Mouse (Mus musculus): ENCODE data around the gene Fbxo41.

The Fbxo41 gene

GRCm38 (mm10) chr6:85475581-85475980 is 27.2 kb downstream of the Fbxo41 start:
- CTCF ChIA-PET, result interaction anchor here (0.7 to 4.2 kb wide), 10 partner anchors 8 to 38 kb away, joined by 3 to 46 read pairs (median 3); partner anchors contain the start of genes Pradc1 (in 2 of the 4), Cct7 (in 1 of the 4) and Egr4 (in 1 of the 4)
- POLR2A ChIA-PET, result interaction anchor here (0.5 to 12.5 kb wide), 21 partner anchors 7 to 997 kb away, joined by 3 to 369 read pairs (median 6); partner anchors contain the start of genes Cct7 (in 4 of the 4), Pradc1 (in 4 of the 4) and Rab11fip5 (in 2 of the 4)

DNA sequence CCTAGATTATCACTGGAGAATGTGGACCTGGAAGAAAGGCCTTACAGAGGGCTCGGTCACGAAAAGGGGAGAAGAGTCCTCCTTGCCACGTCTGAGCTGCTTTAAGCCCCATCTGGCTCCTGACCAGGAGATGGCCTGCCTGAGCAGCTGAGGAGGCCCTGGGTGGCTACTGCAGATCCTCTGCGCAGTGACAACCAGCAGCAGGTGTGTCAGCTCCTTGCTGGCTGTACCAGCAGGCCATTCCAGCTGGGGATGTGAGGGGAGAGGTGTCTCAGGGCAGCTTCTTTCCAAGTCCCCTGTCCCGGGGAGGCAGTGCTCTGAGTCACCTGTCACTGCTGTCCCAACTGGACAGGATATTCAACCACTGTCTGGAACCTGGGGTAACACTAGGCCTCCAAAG is 30.3 kb downstream of the Fbxo41 start:
- CTCF ChIA-PET, result interaction anchor here (0.6 to 1.5 kb wide), 5 partner anchors 8 to 38 kb away, joined by 3 to 6 read pairs (median 3); no protein-coding TSS in a partner anchor
- POLR2A ChIA-PET, result interaction anchor here in 3 of 4 experiments (1.1 to 12.5 kb wide), 13 partner anchors 11 to 209 kb away, joined by 3 to 369 read pairs (median 4); partner anchors contain the start of genes Cct7 (in 3 of the 3), Pradc1 (in 3 of the 3), Egr4 (in 1 of the 3) and Rab11fip5 (in 1 of the 3)

- ChIA-PET POLR2A (interaction anchor here (0.6 to 12.5 kb wide), 15 partner anchors 10 to 1050 kb away, joined by 3 to 369 read pairs (median 4); partner anchors contain the start of genes Pradc1 (in 4 of the 4), Cct7 (in 3 of the 4), Egr4 (in 1 of the 4) and Rab11fip5 (in 1 of the 4)), CTCF (interaction anchor here in 3 of 4 experiments (0.6 to 1.2 kb wide), 4 partner anchors 9 to 289 kb away, joined by 3 read pairs; no protein-coding TSS in a partner anchor)
Measured at GRCm38 (mm10) chr6:85471962-85472361, 30.8 kb downstream of the Fbxo41 start.

DNA sequence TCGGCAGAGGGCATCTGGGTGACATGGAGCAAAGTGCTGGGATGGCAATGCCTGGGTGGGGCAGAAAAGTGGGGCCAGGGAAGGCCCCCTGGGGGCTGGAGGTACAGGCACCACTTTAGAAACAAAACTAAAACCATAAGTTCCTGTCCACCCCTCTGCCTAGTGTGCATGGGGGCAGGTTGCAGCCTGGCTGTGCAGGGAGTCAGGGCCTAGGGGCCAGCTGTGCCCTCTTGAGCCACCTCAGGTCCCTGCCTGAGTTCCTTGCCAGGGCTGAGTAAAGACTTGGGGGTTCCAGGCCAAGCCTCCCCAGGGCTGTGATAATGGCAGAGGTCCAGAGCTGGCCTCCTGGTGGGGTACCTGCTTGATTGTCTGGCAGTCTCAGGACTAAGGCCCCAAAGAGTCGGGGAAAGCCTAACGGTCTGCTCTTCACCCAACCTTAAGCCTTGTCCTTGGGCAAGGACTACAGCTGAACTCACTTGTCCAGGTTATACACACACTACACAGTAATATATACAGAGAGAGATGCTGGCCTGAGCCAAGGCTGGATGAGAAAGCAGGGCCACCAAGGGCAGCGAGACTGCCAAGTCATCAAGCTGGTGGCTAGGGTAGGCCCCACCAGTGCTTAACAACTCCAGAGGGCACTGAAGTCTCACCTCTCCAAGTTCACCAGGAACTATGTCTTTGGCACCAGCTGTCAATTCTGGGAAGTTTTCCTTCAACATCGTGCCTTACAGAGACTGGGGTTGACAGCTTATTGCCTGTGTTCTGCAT is 32.9 kb downstream of the Fbxo41 start:
- POLR2A ChIA-PET, result interaction anchor here (0.5 to 12.5 kb wide), 25 partner anchors 7 to 853 kb away, joined by 3 to 369 read pairs (median 5); partner anchors contain the start of genes Pradc1 (in 4 of the 4), Cct7 (in 3 of the 4), Alms1 (in 1 of the 4) and Rab11fip5 (in 1 of the 4)
- CTCF ChIA-PET, result interaction anchor here in 2 of 4 experiments (1.1 to 2.2 kb wide), 3 partner anchors 8 to 41 kb away, joined by 5 to 6 read pairs (median 6); no protein-coding TSS in a partner anchor

GRCm38 (mm10) chr6:85465381-85465780 is 37.4 kb downstream of the Fbxo41 start:
- ChIA-PET CTCF (interaction anchor here (0.6 to 5.5 kb wide), 25 partner anchors 8 to 122 kb away, joined by 3 to 46 read pairs (median 4); partner anchors contain the start of genes Cct7 (in 3 of the 4), Pradc1 (in 3 of the 4), Alms1 (in 1 of the 4) and Noto (in 1 of the 4)), POLR2A (interaction anchor here (0.6 to 7.9 kb wide), 16 partner anchors 9 to 905 kb away, joined by 3 to 219 read pairs (median 4); partner anchors contain the start of genes Pradc1 (in 4 of the 4), Cct7 (in 3 of the 4) and Alms1 (in 1 of the 4))

DNA sequence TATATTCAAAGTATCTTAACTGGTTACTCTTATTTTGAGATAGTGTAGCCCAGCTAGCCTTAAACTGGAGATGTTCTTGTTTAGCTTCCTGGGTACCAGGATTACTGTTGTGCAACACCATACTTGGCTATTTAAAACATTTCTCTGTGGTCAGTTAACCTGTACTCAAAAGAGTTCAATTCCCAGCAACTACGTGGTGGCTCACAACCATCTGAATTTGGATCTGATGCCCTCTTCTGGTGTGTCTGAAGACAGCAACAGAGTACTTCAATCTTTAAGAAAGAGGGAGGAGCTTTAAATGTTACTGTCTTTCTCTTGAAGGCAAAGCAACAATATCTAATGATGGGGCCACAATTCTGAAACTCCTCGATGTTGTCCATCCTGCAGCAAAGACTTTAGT is 43.2 kb downstream of the Fbxo41 start:
- CTCF ChIA-PET, result interaction anchor here (0.5 to 1.5 kb wide), 7 partner anchors 9 to 1075 kb away, joined by 3 to 5 read pairs (median 3); partner anchors contain the start of gene Egr4 (in 1 of the 4)

GRCm38 (mm10) chr6:85452816-85453215 is 50.0 kb downstream of the Fbxo41 start:
- ChIA-PET CTCF (interaction anchor here in 2 of 4 experiments (0.8 to 2.9 kb wide), 8 partner anchors 10 to 463 kb away, joined by 3 to 15 read pairs (median 4); partner anchors contain the start of gene Nat8f1 (in 1 of the 2)), POLR2A (interaction anchor here (0.6 to 13.9 kb wide), 95 partner anchors 9 to 1755 kb away, joined by 3 to 369 read pairs (median 7); partner anchors contain the start of genes Rab11fip5 (in 3 of the 4), Alms1 (in 2 of the 4), Dusp11 (in 2 of the 4) and Egr4 (in 2 of the 4))

More for the DNA sequence above, 43.2 kb downstream of the Fbxo41 start:
- POLR2A ChIA-PET, result interaction anchor here (0.7 to 7.9 kb wide), 19 partner anchors 8 to 355 kb away, joined by 3 to 219 read pairs (median 4); partner anchors contain the start of genes Pradc1 (in 4 of the 4), Cct7 (in 3 of the 4), Egr4 (in 1 of the 4) and Rab11fip5 (in 1 of the 4)

DNA sequence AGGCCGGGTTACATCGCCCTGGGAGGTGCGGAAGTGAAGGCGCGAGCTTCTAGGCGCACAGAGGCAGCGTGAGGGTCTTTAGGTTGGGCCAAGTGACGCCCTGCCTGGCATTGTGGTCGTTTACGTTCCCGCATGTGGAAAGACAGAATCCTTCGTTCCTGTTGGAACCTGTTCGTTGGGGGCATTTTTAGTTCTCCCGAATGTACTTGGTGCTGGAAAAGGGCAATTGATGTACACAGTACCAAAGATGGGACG is 50.5 kb downstream of the Fbxo41 start:
- ChIA-PET CTCF (interaction anchor here in 3 of 4 experiments (0.7 to 2.9 kb wide), 19 partner anchors 8 to 463 kb away, joined by 3 to 15 read pairs (median 4); partner anchors contain the start of genes Egr4 (in 1 of the 3), Nat8f1 (in 1 of the 3) and Spr (in 1 of the 3)), POLR2A (interaction anchor here (0.6 to 13.9 kb wide), 163 partner anchors 8 to 1754 kb away, joined by 3 to 369 read pairs (median 5); partner anchors contain the start of genes Alms1 (in 3 of the 4), Egr4 (in 3 of the 4), Rab11fip5 (in 3 of the 4) and Sfxn5 (in 3 of the 4))

- ChIA-PET CTCF (interaction anchor here (0.5 to 2.9 kb wide), 34 partner anchors 9 to 1448 kb away, joined by 3 to 15 read pairs (median 4); partner anchors contain the start of genes Egr4 (in 1 of the 4), Nat8f1 (in 1 of the 4) and Spr (in 1 of the 4)), POLR2A (interaction anchor here (0.6 to 13.9 kb wide), 206 partner anchors 8 to 1754 kb away, joined by 3 to 369 read pairs (median 5); partner anchors contain the start of genes Rab11fip5 (in 4 of the 4), Alms1 (in 3 of the 4), Egr4 (in 3 of the 4) and Sfxn5 (in 3 of the 4))
Measured at GRCm38 (mm10) chr6:85451664-85452410, 51.0 kb downstream of the Fbxo41 start, which contains the start of gene Pradc1. Gene Pradc1, minus strand, starts transcription at chr6:85451970.

DNA sequence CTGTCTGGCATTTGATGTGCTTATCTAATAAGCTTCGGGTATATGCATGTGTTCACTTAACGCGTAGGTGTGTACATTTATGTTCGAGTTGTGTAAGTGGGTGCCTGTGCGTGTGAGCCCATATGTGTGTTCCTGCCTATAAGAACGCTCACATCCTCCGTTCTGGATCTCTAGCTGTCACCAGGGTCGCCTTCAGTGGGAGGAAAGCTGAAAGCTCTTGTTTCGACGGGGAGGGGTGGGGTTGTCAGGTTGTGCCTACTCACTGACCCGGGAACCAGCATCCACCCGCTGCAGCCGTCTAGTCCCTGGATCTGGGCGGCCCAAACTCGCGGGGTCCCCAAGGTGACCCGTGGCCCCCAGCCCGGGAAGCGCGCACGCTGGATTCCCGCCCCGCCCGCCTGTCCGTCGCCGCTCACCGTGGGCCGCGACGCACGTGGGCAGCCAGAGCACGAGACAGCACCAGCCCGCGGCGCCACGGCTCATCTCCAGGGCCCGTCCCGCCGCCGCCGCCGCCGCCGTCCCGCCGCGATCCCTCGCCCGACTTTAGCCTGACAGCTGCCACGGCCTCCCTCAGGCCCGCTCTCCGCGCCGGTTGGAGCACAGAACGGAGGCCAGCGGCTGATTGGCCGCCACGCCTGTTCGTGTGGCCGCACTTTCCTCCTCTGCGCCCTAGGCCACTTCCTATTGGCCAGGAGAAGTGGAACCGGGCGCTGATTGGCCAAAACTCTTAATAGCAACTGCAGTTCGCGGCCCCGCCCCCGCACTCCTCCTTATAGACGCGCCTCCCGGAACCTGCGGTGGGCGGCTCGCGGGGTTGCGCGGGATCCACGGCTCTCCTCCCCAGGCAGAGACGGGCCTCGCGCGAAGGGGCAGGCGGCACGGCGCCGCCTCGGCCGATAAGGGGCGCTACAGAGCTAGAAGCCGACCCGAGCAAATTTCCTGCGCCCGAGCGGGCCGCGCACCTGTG is 51.8 kb downstream of the Fbxo41 start, which contains the start of gene Cct7:
TSS of gene Cct7 (plus strand) at position 818 of the 967 bp plus-strand sequence.
- CTCF ChIA-PET, result interaction anchor here (0.5 to 2.9 kb wide), 40 partner anchors 9 to 1447 kb away, joined by 3 to 15 read pairs (median 4); partner anchors contain the start of genes Egr4 (in 1 of the 4), Nat8f1 (in 1 of the 4) and Spr (in 1 of the 4)
- POLR2A ChIA-PET, result interaction anchor here (0.6 to 13.9 kb wide), 203 partner anchors 9 to 1753 kb away, joined by 3 to 369 read pairs (median 5); partner anchors contain the start of genes Rab11fip5 (in 4 of the 4), Smyd5 (in 4 of the 4), Alms1 (in 3 of the 4) and Egr4 (in 3 of the 4)

- CTCF ChIA-PET, result interaction anchor here in 3 of 4 experiments (0.6 to 2.9 kb wide), 15 partner anchors 8 to 213 kb away, joined by 3 to 14 read pairs (median 4); no protein-coding TSS in a partner anchor
- POLR2A ChIA-PET, result interaction anchor here (0.6 to 13.9 kb wide), 54 partner anchors 11 to 1945 kb away, joined by 3 to 369 read pairs (median 11); partner anchors contain the start of genes Alms1 (in 3 of the 4), Smyd5 (in 3 of the 4), Egr4 (in 2 of the 4) and Noto (in 2 of the 4)
Measured at GRCm38 (mm10) chr6:85450140-85450539, 52.7 kb downstream of the Fbxo41 start.

DNA sequence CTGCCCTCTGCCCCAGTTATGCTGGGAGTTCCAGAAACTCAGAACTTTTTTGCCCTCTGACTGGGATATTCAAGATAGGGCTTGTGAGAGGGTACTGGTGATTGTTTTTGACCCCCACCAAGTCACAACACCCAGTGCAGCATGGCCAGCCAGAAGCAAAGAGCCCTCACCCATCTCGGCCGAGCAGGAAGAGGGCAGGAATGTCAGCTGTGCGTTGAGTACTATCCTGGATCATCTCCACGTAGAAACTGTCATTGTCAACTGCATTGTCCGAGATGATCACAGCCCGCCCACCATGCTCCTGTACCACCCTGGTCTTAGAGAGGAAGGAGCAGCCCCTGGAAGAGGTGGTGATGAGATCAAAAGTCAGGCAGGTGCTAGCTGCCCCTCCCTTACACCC is 55.4 kb downstream of the Fbxo41 start:
- CTCF ChIA-PET, result interaction anchor here in 2 of 4 experiments (0.7 to 1.4 kb wide), 2 partner anchors 23 to 101 kb away, joined by 3 to 5 read pairs; no protein-coding TSS in a partner anchor
- POLR2A ChIA-PET, result interaction anchor here in 3 of 4 experiments (0.9 to 13.9 kb wide), 15 partner anchors 9 to 292 kb away, joined by 3 to 369 read pairs (median 4); partner anchors contain the start of genes Rab11fip5 (in 1 of the 3) and Smyd5 (in 1 of the 3)

DNA sequence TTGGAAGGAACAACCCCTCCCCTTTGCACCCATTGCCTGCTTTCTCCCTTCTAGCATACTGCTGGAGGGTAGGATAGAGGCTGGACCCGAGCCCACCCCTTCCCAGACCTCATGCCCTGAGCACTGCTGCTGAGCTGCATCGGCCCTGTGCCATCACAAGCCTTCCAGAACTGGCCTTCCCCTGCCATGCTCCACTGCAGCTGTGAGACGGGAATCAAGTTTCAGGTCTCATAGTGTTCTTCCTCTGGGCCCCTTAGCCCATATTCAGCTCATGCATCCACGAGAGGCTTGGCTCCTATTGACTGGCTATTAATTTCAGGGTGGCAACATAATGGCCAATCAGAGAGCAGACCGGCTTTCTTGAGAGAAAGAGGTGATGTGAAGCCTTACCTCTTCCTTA is 57.5 kb downstream of the Fbxo41 start:
- POLR2A ChIA-PET, result interaction anchor here in 2 of 4 experiments (0.7 to 13.9 kb wide), 10 partner anchors 7 to 308 kb away, joined by 3 to 369 read pairs (median 9); partner anchors contain the start of genes Noto (in 1 of the 2) and Spr (in 1 of the 2)
- CTCF ChIA-PET, result interaction anchor here in 1 of 4 experiments (1.6 kb wide), 1 partner anchor 8 kb away, joined by 4 read pairs; no protein-coding TSS in a partner anchor

GRCm38 (mm10) chr6:85444266-85444965 is 58.4 kb downstream of the Fbxo41 start:
- ChIA-PET POLR2A (interaction anchor here in 2 of 4 experiments (0.8 to 13.9 kb wide), 9 partner anchors 6 to 48 kb away, joined by 3 to 369 read pairs (median 4); partner anchors contain the start of genes Noto (in 1 of the 2) and Pradc1 (in 1 of the 2)), CTCF (interaction anchor here in 1 of 4 experiments (0.9 kb wide), 1 partner anchor 9 kb away, joined by 4 read pairs; no protein-coding TSS in a partner anchor)

All from embryonic stem cell, embryonic (primary cell).